Mouse (Mus musculus) G1E (cell line): ENCODE data around the gene Lrrc4b. TPM values are rescaled to one million over a fixed set of nuclear protein-coding genes. Genes with fewer than 3 reads are reported as not detected.

ENCODE experiments used
- ATAC-seq: 2 replicates; pipeline ENCODE4 v1.8.0; 2016; ENCODE audit warnings: mild to moderate bottlenecking; ENCODE audit not compliant: insufficient number of reproducible peaks, poor library complexity, low FRiP score, severe bottlenecking; ENCODE audit errors: extremely low read depth
- DNase-seq: peaks from one replicate; pipeline ENCODE4 v3.0.0; 2012; ENCODE audit warnings: low spot score
- H3K27me3 ChIP-seq: 2 replicates; pipeline ENCODE4 v1.6.1; 2012; ENCODE audit warnings: mild to moderate bottlenecking, low read length, inconsistent platforms; ENCODE audit not compliant: insufficient read depth
- H3K36me3 ChIP-seq: replicated peaks from 2 replicates; pipeline ENCODE3; 2012; ENCODE audit warnings: mild to moderate bottlenecking, inconsistent platforms
- H3K4me1 ChIP-seq: 2 replicates; pipeline ENCODE4 v1.6.1; 2012; ENCODE audit warnings: low read depth, low read length, inconsistent platforms, mixed read lengths; ENCODE audit not compliant: insufficient read depth
- H3K4me3 ChIP-seq: 2 replicates; pipeline ENCODE4 v1.5.1; 2012; ENCODE audit warnings: low read depth, mild to moderate bottlenecking, inconsistent platforms, low read length, moderate library complexity, mixed read lengths
- H3K9me3 ChIP-seq: replicated peaks from 2 replicates; pipeline ENCODE4 v1.6.1; 2012; ENCODE audit warnings: inconsistent platforms
- CTCF ChIP-seq: IDR thresholded peaks from 2 replicates; pipeline ENCODE4 v1.5.1; 2012; ENCODE audit warnings: low read depth, low read length, inconsistent platforms, mixed read lengths
- GATA1 ChIP-seq: IDR thresholded peaks from 2 replicates; pipeline ENCODE4 v1.6.1; 2012; ENCODE audit warnings: borderline replicate concordance, low read length, inconsistent platforms, mixed read lengths
- GATA2 ChIP-seq: IDR thresholded peaks from 2 replicates; pipeline ENCODE4 v1.6.1; 2012; ENCODE audit warnings: low read depth, low read length, inconsistent platforms, borderline replicate concordance
- POLR2AphosphoS5 ChIP-seq: IDR thresholded peaks from 2 replicates; pipeline ENCODE4 v1.6.1; 2012; ENCODE audit warnings: low read depth, low read length, inconsistent platforms; ENCODE audit not compliant: insufficient replicate concordance
- TAL1 ChIP-seq: conservative IDR thresholded peaks from 2 replicates; pipeline ENCODE4 v1.6.1; 2012; ENCODE audit warnings: low read depth, low read length, inconsistent platforms, mixed read lengths
- polyA plus RNA-seq: library from polyadenylated mRNA; stranded (reverse); fragments of >175 nt; gene quantifications from 2 replicates; pipeline ENCODE4 v1.2.3, GENCODE M21; 2012
- total RNA-seq, 2 experiments: library from RNA; stranded (forward) in 1 of 2; stranded (reverse) in 1 of 2; fragments of 200-1000 nt in 1 of 2; fragments of >200 nt in 1 of 2; fragmentation: Nextera tagmentation in 1 of 2; gene quantifications; 2 replicates each; pipeline ENCODE4 v1.2.3; 2014 to 2017

Lrrc4b gene
- total and polyA plus RNA-seq, 3 experiments: 0.05 TPM; not detected in 2

GRCm38 (mm10) chr7:44445528-44445923 lies 16.7 kb downstream of the Lrrc4b start:
- Histone ChIP-seq H3K4me1 (no peaks in the 10 kb centered on the region; the same call in 1 of the 2 replicates), H3K36me3 (no peaks in the 10 kb centered on the region), H3K4me3 (no peak overlapping the region), H3K9me3 (no peaks in the 10 kb centered on the region), H3K27me3 (peaks cover 38% of the 10 kb centered on the region)
- TF ChIP-seq CTCF (no peak), GATA1 (no peak), GATA2 (no peak), TAL1 (no peak), POLR2AphosphoS5 (no peak)
- DNase-seq (no peak), ATAC-seq (no peak)

- H3K36me3 ChIP-seq: no peaks in the 10 kb centered on the region
- H3K9me3 ChIP-seq: no peaks in the 10 kb centered on the region
- ATAC-seq (no peak), DNase-seq (no peak)
- no peaks in the 10 kb centered on the region; the same call in 1 of the 2 replicates for H3K4me1 ChIP-seq
- TF ChIP-seq CTCF (no peak), TAL1 (no peak), GATA2 (no peak), GATA1 (no peak), POLR2AphosphoS5 (no peak)
- H3K4me3 ChIP-seq: no peak overlapping the region
- peaks cover 38% of the 10 kb centered on the region; the same call in 1 of the 2 replicates for H3K27me3 ChIP-seq
These were observed 17.4 kb downstream of the Lrrc4b start for GRCm38 (mm10) chr7:44446070-44446855.

GRCm38 (mm10) chr7:44453256-44453655 lies 24.4 kb downstream of the Lrrc4b start:
- ATAC-seq (no peak), DNase-seq (no peak)
- no peaks in the 10 kb centered on the region for H3K36me3 ChIP-seq
- peaks cover 17% of the 10 kb centered on the region; the same call in 1 of the 2 replicates for H3K27me3 ChIP-seq
- H3K4me3 ChIP-seq: no peak overlapping the region
- H3K4me1 ChIP-seq: peaks cover 5% of the 10 kb centered on the region
- TF ChIP-seq POLR2AphosphoS5: no peak
- TF ChIP-seq GATA1: no peak
- TF ChIP-seq GATA2: no peak
- TF ChIP-seq CTCF: no peak
- no peak for TF ChIP-seq TAL1
- H3K9me3 ChIP-seq: no peaks in the 10 kb centered on the region

- Histone ChIP-seq H3K9me3 (peaks cover 2% of the 10 kb centered on the region; the same call in 1 of the 2 replicates), H3K36me3 (no peaks in the 10 kb centered on the region), H3K27me3 (peaks cover 30% of the 10 kb centered on the region; the same call in 1 of the 2 replicates), H3K4me3 (no peak overlapping the region), H3K4me1 (peaks cover 5% of the 10 kb centered on the region)
- DNase-seq (no peak), ATAC-seq (no peak)
- TF ChIP-seq GATA2 (no peak), GATA1 (no peak), CTCF (no peak), TAL1 (no peak), POLR2AphosphoS5 (no peak)
These were observed 27.5 kb downstream of the Lrrc4b start for GRCm38 (mm10) chr7:44456302-44456701.

GRCm38 (mm10) chr7:44460067-44460466 lies 31.2 kb downstream of the Lrrc4b start:
- peaks cover 28% of the 10 kb centered on the region; the same call in 1 of the 2 replicates for H3K27me3 ChIP-seq
- ATAC-seq (no peak), DNase-seq (no peak)
- peaks cover 12% of the 10 kb centered on the region; the same call in 1 of the 2 replicates for H3K9me3 ChIP-seq
- H3K36me3 ChIP-seq: no peaks in the 10 kb centered on the region
- no peak overlapping the region for H3K4me3 ChIP-seq
- H3K4me1 ChIP-seq: peaks cover 7% of the 10 kb centered on the region
- TF ChIP-seq GATA1: no peak

- DNase-seq: no peak
- Histone ChIP-seq H3K27me3 (peaks cover 28% of the 10 kb centered on the region; the same call in 1 of the 2 replicates), H3K4me1 (peaks cover 7% of the 10 kb centered on the region), H3K4me3 (no peak overlapping the region), H3K36me3 (no peaks in the 10 kb centered on the region), H3K9me3 (peaks cover 12% of the 10 kb centered on the region; the same call in 1 of the 2 replicates)
- TF ChIP-seq POLR2AphosphoS5: no peak
- TF ChIP-seq CTCF: no peak
- ATAC-seq: no peak
These were observed 32.1 kb downstream of the Lrrc4b start for GRCm38 (mm10) chr7:44460767-44461502.
